Mouse (Mus musculus): Measurements from ENCODE around the gene Arhgap10. TPM values are rescaled to one million over a fixed set of nuclear protein-coding genes. Genes with fewer than 3 reads are reported as not detected.
A peak's percentile ranks its signal among the peaks of the same experiment; 100 is the strongest.

Arhgap10 gene
- total and polyA plus RNA-seq, 2 experiments from 2014 or later = 23.6 to 33.3 TPM

DNA sequence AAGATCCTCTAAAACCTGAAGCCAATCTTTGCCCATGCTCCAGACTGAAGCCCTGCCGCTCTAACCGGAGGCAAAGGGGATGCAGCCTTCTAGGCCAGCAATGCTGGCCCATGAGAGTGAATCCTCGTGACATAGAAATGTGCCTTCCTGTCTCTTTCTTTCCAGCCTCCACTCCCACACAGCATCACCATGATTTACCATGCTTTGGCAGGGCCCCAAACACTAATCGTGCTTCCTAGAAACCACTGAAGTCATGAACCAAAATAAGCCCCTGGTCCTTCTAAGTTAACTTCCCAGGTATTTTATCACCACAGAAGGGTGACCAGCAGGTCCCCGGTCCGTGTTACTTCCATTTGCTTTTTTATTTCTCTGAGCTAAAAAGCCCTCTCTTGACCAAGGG lies 173.8 kb downstream of the Arhgap10 start:
- no peak overlapping the region for H3K4me3 ChIP-seq (ENCODE audit: low read depth, low read length)
- no peaks in the 10 kb centered on the region for H3K27me3 ChIP-seq (ENCODE audit: control insufficient read depth, insufficient read depth, low read length)
- no peaks in the 10 kb centered on the region for H3K9me3 ChIP-seq (replicated peaks; ENCODE audit: control insufficient read depth, low read length)
- no peak overlapping the region for H3K9ac ChIP-seq (replicated peaks; ENCODE audit: low read depth, low read length)
- TF ChIP-seq EP300 (IDR thresholded peaks at IDR 0.05; ENCODE audit: low read depth) (no peak), CTCF (IDR thresholded peaks at IDR 0.05; ENCODE audit: low read depth) (no peak)
- 59% methylated on average over 6 of the region's 6 CpGs for WGBS
- no peak overlapping the region for H3K4me2 ChIP-seq (ENCODE audit: low read depth, low read length)
- no peak for DNase-seq (ENCODE audit: low spot score)
- H3K36me3 ChIP-seq (replicated peaks; ENCODE audit: control insufficient read depth, insufficient read depth, low read length) = peaks cover 28% of the 10 kb centered on the region
- H3K27ac ChIP-seq (ENCODE audit: low read depth) = no peak overlapping the region
- no peak for ATAC-seq (ENCODE audit: insufficient read depth, low read depth)
- no peaks in the 10 kb centered on the region for H3K4me1 ChIP-seq (ENCODE audit: control insufficient read depth, insufficient read depth)

DNA sequence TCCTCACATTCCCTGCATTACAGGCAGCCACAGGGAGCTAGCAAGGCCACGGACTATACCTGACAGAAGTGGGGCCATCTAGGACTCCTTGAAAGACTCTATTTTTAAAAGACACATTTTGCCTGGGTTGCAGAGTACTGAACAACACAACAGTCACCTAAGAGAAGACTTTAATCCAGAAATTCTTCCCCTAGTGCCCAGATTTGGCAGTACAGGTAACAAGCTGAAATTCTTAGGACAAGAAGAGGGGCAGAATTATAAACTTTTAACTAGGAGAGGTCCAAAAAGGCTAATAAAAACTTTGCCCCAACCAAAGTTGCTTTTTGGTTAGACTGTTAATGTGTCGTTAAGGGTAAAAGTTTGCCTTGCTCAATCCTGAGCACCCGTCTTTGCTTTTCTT lies 174.4 kb downstream of the Arhgap10 start:
- Histone ChIP-seq H3K36me3 (replicated peaks; ENCODE audit: control insufficient read depth, insufficient read depth, low read length) (peaks cover 28% of the 10 kb centered on the region), H3K9ac (replicated peaks; ENCODE audit: low read depth, low read length) (no peak overlapping the region), H3K4me3 (ENCODE audit: low read depth, low read length) (no peak overlapping the region), H3K27ac (ENCODE audit: low read depth) (no peak overlapping the region), H3K27me3 (ENCODE audit: control insufficient read depth, insufficient read depth, low read length) (no peaks in the 10 kb centered on the region), H3K4me1 (ENCODE audit: control insufficient read depth, insufficient read depth) (no peaks in the 10 kb centered on the region), H3K4me2 (ENCODE audit: low read depth, low read length) (no peak overlapping the region), H3K9me3 (replicated peaks; ENCODE audit: control insufficient read depth, low read length) (no peaks in the 10 kb centered on the region)
- ATAC-seq (ENCODE audit: insufficient read depth, low read depth) (no peak), DNase-seq (ENCODE audit: low spot score) (no peak)
- TF ChIP-seq CTCF (IDR thresholded peaks at IDR 0.05; ENCODE audit: low read depth) (peak; percentile 8; the same call in 1 of the 2 replicates), EP300 (IDR thresholded peaks at IDR 0.05; ENCODE audit: low read depth) (no peak)
- WGBS = 95% methylated on average over 3 of the region's 3 CpGs

DNA sequence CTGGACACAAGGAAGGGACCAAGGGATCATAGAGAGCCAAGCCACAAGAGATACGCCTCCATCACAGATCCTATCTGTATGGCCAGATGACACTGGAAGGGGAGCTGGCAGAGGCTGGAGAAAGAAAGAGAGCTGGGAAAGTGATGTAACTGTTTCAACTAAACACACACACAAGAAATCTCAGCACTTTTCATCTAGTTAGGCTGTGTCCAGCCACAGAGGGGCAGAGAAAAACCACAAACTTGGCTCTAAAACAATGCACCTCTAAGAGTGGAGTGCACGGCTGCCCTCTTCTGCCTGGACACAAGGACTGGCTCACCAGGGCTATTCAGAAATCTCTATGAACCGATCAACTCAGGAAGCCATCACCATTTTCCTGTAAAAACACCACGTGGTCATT lies 175.6 kb downstream of the Arhgap10 start:
- H3K4me2 ChIP-seq (ENCODE audit: low read depth, low read length) = no peak overlapping the region
- H3K9ac ChIP-seq (replicated peaks; ENCODE audit: low read depth, low read length) = no peak overlapping the region
- H3K4me1 ChIP-seq (ENCODE audit: control insufficient read depth, insufficient read depth) = no peaks in the 10 kb centered on the region
- no peak; the same call in 1 of the 2 replicates for TF ChIP-seq CTCF (IDR thresholded peaks at IDR 0.05; ENCODE audit: low read depth)
- no peak for TF ChIP-seq EP300 (IDR thresholded peaks at IDR 0.05; ENCODE audit: low read depth)
- H3K36me3 ChIP-seq (replicated peaks; ENCODE audit: control insufficient read depth, insufficient read depth, low read length) = peaks cover 28% of the 10 kb centered on the region
- H3K27me3 ChIP-seq (ENCODE audit: control insufficient read depth, insufficient read depth, low read length) = no peaks in the 10 kb centered on the region
- ATAC-seq (ENCODE audit: insufficient read depth, low read depth) (no peak), DNase-seq (ENCODE audit: low spot score) (no peak)
- no peak overlapping the region for H3K4me3 ChIP-seq (ENCODE audit: low read depth, low read length)
- H3K9me3 ChIP-seq (replicated peaks; ENCODE audit: control insufficient read depth, low read length) = no peaks in the 10 kb centered on the region
- WGBS = 60% methylated on average over 4 of the region's 4 CpGs
- no peak overlapping the region for H3K27ac ChIP-seq (ENCODE audit: low read depth)

DNA sequence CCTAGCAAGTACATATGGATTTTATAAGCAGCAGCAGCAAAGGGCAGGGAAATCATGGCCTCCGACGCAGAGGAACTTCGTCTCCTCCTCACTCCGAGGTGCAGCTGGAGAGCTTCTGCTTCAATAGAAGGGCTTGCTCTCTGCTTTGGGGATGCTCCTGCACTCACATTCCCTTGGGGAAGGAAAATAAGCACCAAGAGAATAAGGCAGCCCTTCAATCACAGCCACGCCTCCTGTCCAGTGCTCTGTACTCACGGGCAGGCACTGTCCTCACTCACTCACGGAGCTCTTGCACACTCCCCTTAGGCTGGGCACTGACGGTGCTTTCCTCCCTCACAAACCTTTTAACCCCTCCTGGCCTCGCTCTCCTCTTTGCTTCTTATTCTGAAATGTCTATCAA lies 176.4 kb downstream of the Arhgap10 start:
- DNase-seq (ENCODE audit: low spot score) (no peak), ATAC-seq (ENCODE audit: insufficient read depth, low read depth) (no peak)
- Histone ChIP-seq H3K27me3 (ENCODE audit: control insufficient read depth, insufficient read depth, low read length) (no peaks in the 10 kb centered on the region), H3K36me3 (replicated peaks; ENCODE audit: control insufficient read depth, insufficient read depth, low read length) (peaks cover 28% of the 10 kb centered on the region), H3K27ac (ENCODE audit: low read depth) (no peak overlapping the region), H3K4me3 (ENCODE audit: low read depth, low read length) (no peak overlapping the region), H3K4me1 (ENCODE audit: control insufficient read depth, insufficient read depth) (no peaks in the 10 kb centered on the region), H3K4me2 (ENCODE audit: low read depth, low read length) (no peak overlapping the region), H3K9ac (replicated peaks; ENCODE audit: low read depth, low read length) (no peak overlapping the region), H3K9me3 (replicated peaks; ENCODE audit: control insufficient read depth, low read length) (no peaks in the 10 kb centered on the region)
- TF ChIP-seq EP300 (IDR thresholded peaks at IDR 0.05; ENCODE audit: low read depth) (no peak), CTCF (IDR thresholded peaks at IDR 0.05; ENCODE audit: low read depth) (no peak)
- WGBS = 67% methylated on average over 9 of the region's 9 CpGs

DNA sequence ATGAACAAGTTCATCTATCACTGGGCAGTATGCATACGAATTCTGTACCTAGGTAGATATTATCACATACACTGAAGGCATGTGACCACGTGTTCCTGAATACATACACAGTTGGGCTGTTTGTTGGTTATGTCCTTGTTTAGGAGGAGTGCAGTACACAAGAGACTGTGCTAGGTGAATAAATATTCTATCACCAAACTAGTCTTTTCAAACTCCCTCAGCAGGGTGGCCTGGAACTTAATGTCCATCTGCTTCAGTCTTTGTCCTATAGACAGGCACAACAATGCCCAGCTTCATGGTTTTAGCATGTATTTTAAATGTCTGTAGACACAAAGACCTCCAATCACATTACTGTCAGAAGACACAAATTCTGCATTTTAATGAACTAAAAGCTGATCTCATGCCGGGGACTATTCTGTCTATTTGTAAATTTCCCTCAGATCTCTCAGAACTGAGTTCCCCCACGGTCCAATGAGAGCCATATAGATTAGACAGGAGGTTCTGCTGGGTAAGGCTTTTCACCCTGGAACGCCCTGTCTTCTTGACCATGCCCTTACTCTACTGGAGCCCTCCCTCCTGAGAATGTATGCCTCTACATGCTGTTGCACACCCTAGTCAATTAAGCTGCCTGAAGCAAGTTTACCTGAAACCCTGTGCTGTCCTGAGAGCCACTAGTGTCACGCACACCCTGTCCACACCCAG lies 177.6 kb downstream of the Arhgap10 start:
- H3K4me3 ChIP-seq (ENCODE audit: low read depth, low read length) = no peak overlapping the region
- DNase-seq (ENCODE audit: low spot score) (no peak), ATAC-seq (ENCODE audit: insufficient read depth, low read depth) (no peak)
- WGBS = 84% methylated on average over 6 of the region's 6 CpGs
- no peak overlapping the region for H3K27ac ChIP-seq (ENCODE audit: low read depth)
- no peaks in the 10 kb centered on the region for H3K9me3 ChIP-seq (replicated peaks; ENCODE audit: control insufficient read depth, low read length)
- no peaks in the 10 kb centered on the region for H3K4me1 ChIP-seq (ENCODE audit: control insufficient read depth, insufficient read depth)
- H3K36me3 ChIP-seq (replicated peaks; ENCODE audit: control insufficient read depth, insufficient read depth, low read length) = peaks cover 17% of the 10 kb centered on the region
- no peak overlapping the region for H3K4me2 ChIP-seq (ENCODE audit: low read depth, low read length)
- no peak for TF ChIP-seq CTCF (IDR thresholded peaks at IDR 0.05; ENCODE audit: low read depth)
- TF ChIP-seq EP300 (IDR thresholded peaks at IDR 0.05; ENCODE audit: low read depth) = no peak
- no peak overlapping the region for H3K9ac ChIP-seq (replicated peaks; ENCODE audit: low read depth, low read length)
- H3K27me3 ChIP-seq (ENCODE audit: control insufficient read depth, insufficient read depth, low read length) = no peaks in the 10 kb centered on the region

DNA sequence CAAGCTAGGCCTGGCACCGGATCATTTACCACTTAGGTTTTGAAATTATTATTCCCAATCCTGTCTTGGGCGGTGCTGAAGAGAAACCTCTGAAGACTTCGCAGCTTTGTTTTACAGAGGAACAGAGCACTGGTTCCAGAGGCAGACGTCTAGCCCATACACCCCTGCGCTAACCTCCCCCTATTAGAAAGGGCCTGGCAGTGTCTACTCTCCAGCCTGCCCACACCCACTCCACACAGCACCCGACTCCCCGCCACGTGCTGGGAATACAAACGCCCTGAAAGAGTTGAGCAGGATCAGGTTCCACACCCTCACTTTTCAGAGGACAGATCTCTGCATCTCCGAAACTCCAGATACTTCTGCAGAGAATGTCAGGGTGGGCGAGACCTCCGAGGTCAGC lies 180.5 kb downstream of the Arhgap10 start:
- H3K9me3 ChIP-seq (replicated peaks; ENCODE audit: control insufficient read depth, low read length) = no peaks in the 10 kb centered on the region
- H3K27me3 ChIP-seq (ENCODE audit: control insufficient read depth, insufficient read depth, low read length) = no peaks in the 10 kb centered on the region
- ATAC-seq (ENCODE audit: insufficient read depth, low read depth) (no peak), DNase-seq (ENCODE audit: low spot score) (no peak)
- H3K4me1 ChIP-seq (ENCODE audit: control insufficient read depth, insufficient read depth) = no peaks in the 10 kb centered on the region
- TF ChIP-seq CTCF (IDR thresholded peaks at IDR 0.05; ENCODE audit: low read depth) (no peak), EP300 (IDR thresholded peaks at IDR 0.05; ENCODE audit: low read depth) (no peak)
- H3K4me3 ChIP-seq (ENCODE audit: low read depth, low read length) = no peak overlapping the region
- H3K9ac ChIP-seq (replicated peaks; ENCODE audit: low read depth, low read length) = no peak overlapping the region
- WGBS = 70% methylated on average over 12 of the region's 12 CpGs
- no peak overlapping the region for H3K4me2 ChIP-seq (ENCODE audit: low read depth, low read length)
- no peak overlapping the region for H3K27ac ChIP-seq (ENCODE audit: low read depth)
- H3K36me3 ChIP-seq (replicated peaks; ENCODE audit: control insufficient read depth, insufficient read depth, low read length) = peaks cover 25% of the 10 kb centered on the region; the same call in 1 of the 2 replicates

All from heart, postnatal 0 days (tissue).